Mouse (Mus musculus): Measurements from ENCODE around the gene Ahcy. TPM values are rescaled to one million over a fixed set of nuclear protein-coding genes. Genes with fewer than 3 reads are reported as not detected.
"Not testable (repeated sequence)": the region's sequence is repeated elsewhere in the genome, so short reads cannot be mapped to it uniquely, and the experiment has no call there.

Ahcy gene
- polyA plus RNA-seq, 1 experiment from 2014 or later, result 32.3 TPM

DNA sequence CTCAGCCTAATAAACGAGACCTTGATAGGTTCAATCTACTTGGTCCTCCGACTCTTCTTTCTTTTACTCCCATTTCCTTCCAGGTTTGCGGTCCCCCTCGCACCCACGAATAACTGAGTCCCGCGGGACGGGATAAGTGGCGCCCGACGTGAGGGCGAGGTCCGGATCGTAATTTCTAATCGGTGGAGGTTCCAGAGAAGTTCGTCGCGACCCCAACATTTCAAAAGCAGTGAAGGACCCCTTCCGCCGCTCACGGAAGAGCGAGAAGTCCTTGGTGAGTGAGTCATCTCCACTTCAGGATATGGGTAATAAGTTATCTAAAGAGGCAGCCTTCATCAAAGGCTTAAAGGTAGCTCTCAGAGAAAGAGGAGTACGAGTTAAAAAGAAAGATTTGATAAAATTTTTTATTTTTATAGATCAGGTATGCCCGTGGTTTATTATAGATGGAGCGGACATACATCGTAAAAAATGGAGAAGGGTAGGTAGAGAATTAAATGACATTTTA is 56.0 kb downstream of the Ahcy start, which contains the start of gene Gm14226:
Gene Gm14226, plus strand, starts transcription at position 16 of the 505 bp plus-strand sequence.
- peak within 1 kb of the TSS; percentile 79 for H3K4me2 ChIP-seq (ENCODE audit: low read length)
- H3K4me3 ChIP-seq (ENCODE audit: low read depth, low read length), result peak within 1 kb of the TSS; percentile 43
- not testable (repeated sequence) for H3K27me3 ChIP-seq (ENCODE audit: control insufficient read depth, insufficient read depth, low read depth, low read length); H3K36me3 ChIP-seq (ENCODE audit: control insufficient read depth, insufficient read depth, low read length); H3K9me3 ChIP-seq (replicated peaks; ENCODE audit: control insufficient read depth, low read length, poor library complexity, severe bottlenecking); H3K4me1 ChIP-seq (ENCODE audit: control insufficient read depth, insufficient read depth, low read length); ATAC-seq
- under 1% methylated on average over 23 of the region's 26 CpGs for WGBS
- peak within 1 kb of the TSS; percentile 73 for H3K27ac ChIP-seq (ENCODE audit: low read length)
- H3K9ac ChIP-seq (ENCODE audit: low read depth, low read length), result peak within 1 kb of the TSS; percentile 60

DNA sequence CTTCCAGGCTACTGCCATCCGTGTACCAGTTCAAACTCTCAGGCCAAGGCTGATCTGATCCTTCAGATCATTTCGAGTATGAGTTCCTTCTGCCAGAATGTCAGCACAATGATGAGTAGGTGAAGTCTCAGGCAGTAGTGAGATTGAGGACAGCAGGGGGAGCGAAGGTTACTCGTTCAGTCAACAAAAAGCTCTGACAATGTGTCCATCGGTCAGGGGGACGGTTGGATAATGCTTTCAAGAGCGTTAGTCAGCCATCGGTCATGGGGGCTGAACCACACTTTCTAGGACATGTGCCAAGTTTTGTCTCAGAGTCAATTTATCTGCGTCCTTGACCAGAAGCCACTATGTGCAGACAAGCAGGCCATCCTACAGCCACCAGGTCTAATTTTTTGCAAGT is 57.5 kb downstream of the Ahcy start:
- WGBS, result 13% methylated on average over 5 of the region's 9 CpGs
- not testable (repeated sequence) for H3K4me1 ChIP-seq (ENCODE audit: control insufficient read depth, insufficient read depth, low read length); H3K27ac ChIP-seq (ENCODE audit: low read length); ATAC-seq; H3K9ac ChIP-seq (ENCODE audit: low read depth, low read length); H3K4me2 ChIP-seq (ENCODE audit: low read length); H3K27me3 ChIP-seq (ENCODE audit: control insufficient read depth, insufficient read depth, low read depth, low read length); H3K9me3 ChIP-seq (replicated peaks; ENCODE audit: control insufficient read depth, low read length, poor library complexity, severe bottlenecking); H3K36me3 ChIP-seq (ENCODE audit: control insufficient read depth, insufficient read depth, low read length); H3K4me3 ChIP-seq (ENCODE audit: low read depth, low read length)

DNA sequence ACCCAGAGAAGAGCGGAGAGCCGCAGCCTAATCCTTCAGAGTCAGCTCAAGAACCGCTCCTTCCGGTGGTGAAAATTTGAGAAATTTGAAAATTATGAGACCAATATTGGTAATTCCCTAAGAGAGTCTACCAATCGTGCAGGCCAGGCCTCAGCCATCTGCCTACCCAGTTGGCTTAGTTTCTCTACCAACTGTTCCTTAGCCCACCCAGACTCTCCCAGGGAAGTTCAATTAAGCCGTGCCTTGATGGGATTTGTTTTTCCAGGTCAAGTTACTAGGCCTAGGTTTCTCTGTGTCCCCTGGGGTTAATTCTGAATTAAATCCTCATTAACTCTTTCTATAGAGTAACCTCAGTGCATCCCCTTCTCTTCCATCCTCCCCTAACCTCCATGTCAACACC is 61.3 kb downstream of the Ahcy start:
- Histone ChIP-seq H3K4me1 (ENCODE audit: control insufficient read depth, insufficient read depth, low read length) (no peaks in the 10 kb centered on the region), H3K27me3 (ENCODE audit: control insufficient read depth, insufficient read depth, low read depth, low read length) (no peaks in the 10 kb centered on the region), H3K27ac (ENCODE audit: low read length) (no peak overlapping the region), H3K4me2 (ENCODE audit: low read length) (no peak overlapping the region), H3K9me3 (replicated peaks; ENCODE audit: control insufficient read depth, low read length, poor library complexity, severe bottlenecking) (no peaks in the 10 kb centered on the region), H3K9ac (ENCODE audit: low read depth, low read length) (no peak overlapping the region), H3K4me3 (ENCODE audit: low read depth, low read length) (no peak overlapping the region), H3K36me3 (ENCODE audit: control insufficient read depth, insufficient read depth, low read length) (no peaks in the 10 kb centered on the region)
- ATAC-seq, result no peak
- WGBS, result 75% methylated on average over 6 of the region's 6 CpGs

DNA sequence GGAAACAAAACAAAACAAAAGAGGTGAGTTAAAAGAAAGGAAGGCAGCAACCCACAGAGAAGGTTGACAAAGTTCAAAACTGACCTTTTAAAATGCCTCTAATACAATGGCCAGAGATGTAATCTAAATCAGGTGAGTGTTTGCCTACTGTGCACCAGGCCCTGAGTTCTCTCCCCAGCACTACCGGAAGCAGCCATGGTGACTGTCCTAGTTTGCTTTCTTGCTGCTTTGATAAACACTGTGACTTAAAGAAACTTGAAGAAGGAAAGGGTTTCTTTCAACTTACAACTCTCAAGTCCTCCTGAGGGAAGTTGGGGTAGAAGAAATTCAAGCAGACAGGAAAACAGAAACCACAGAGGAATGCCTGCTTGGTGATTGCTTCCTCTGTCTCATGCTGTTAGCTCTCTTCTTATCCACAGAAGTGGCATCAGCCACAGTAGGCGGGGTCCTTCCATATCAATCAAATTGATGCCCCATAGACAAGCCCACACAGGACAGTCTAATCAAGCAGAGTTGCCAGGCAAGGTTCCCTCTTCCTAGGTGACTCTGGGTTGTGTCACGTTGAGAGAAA is 63.1 kb downstream of the Ahcy start:
- WGBS, result 54% methylated on average over 3 of the region's 3 CpGs

More for the DNA sequence above, 63.1 kb downstream of the Ahcy start:
- no peak overlapping the region for H3K4me2 ChIP-seq (ENCODE audit: low read length)
- no peaks in the 10 kb centered on the region for H3K36me3 ChIP-seq (ENCODE audit: control insufficient read depth, insufficient read depth, low read length)
- no peaks in the 10 kb centered on the region for H3K9me3 ChIP-seq (replicated peaks; ENCODE audit: control insufficient read depth, low read length, poor library complexity, severe bottlenecking)
- no peaks in the 10 kb centered on the region for H3K27me3 ChIP-seq (ENCODE audit: control insufficient read depth, insufficient read depth, low read depth, low read length)
- H3K4me3 ChIP-seq (ENCODE audit: low read depth, low read length), result no peak overlapping the region
- ATAC-seq, result no peak
- no peak overlapping the region for H3K27ac ChIP-seq (ENCODE audit: low read length)
- no peak overlapping the region for H3K9ac ChIP-seq (ENCODE audit: low read depth, low read length)
- no peaks in the 10 kb centered on the region for H3K4me1 ChIP-seq (ENCODE audit: control insufficient read depth, insufficient read depth, low read length)

Other genes with a start within 250 kb of the Ahcy start
- 69.3 and 72.3 TPM in 2 replicates for gene Eif2s2, start 181.6 kb downstream of the Ahcy start, polyA plus RNA-seq (2015; fragmentation: Nextera tagmentation; extraction: Ambion mirVana)
- 0.09 and 0.16 TPM in 2 replicates for gene Gm14226, start 56.2 kb downstream of the Ahcy start, polyA plus RNA-seq (2015; fragmentation: Nextera tagmentation; extraction: Ambion mirVana)
- 40.2 and 46.0 TPM in 2 replicates for gene Itch, start 59.0 kb upstream of the Ahcy start, polyA plus RNA-seq (2015; fragmentation: Nextera tagmentation; extraction: Ambion mirVana)
- 679 and 729 TPM in 2 replicates for gene Dynlrb1, start 162.0 kb upstream of the Ahcy start, polyA plus RNA-seq (2015; fragmentation: Nextera tagmentation; extraction: Ambion mirVana)
- gene Map1lc3a, start 201.8 kb upstream of the Ahcy start, polyA plus RNA-seq (2015; fragmentation: Nextera tagmentation; extraction: Ambion mirVana), result 537 and 612 TPM in 2 replicates

Data from midbrain, embryonic 16.5 days (tissue).